Mouse (Mus musculus) yolk sac, embryonic 10.5 days (tissue): Measurements from ENCODE around the gene Trpt1.

ENCODE experiments used
- DNase-seq: peaks from one replicate; pipeline ENCODE4 v3.0.0-alpha.2; 2017; ENCODE audit warnings: low spot score

Trpt1 gene

GRCm38 (mm10) chr19:6996006-6996405, at the start of gene Trpt1, which contains the start of gene Nudt22:
TSS of gene Trpt1 (plus strand) at chr19:6996131.
TSS of gene Nudt22 (minus strand) at chr19:6996117.
- peak; percentile 89 for DNase-seq

DNA sequence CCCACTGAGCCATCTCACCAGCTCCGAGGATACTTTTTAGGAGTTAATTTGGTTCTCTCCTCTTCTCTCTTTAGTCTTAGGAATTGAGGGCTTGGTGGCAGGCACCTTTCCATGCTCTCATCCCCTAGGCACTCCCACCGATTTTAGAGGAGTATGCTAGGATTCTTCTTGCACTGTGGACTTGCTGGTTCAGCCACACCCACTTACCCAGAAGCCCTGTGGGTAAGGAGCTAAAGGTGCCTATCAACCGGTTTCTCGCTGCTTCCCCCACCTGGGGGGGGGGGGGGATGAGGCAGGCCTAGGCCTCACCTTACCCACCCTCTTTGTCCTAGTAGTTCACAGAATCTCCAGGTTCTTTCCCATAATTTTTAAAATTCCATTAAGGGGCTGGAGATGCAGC, 48.2 kb upstream of the Trpt1 start:
- DNase-seq = no peak

GRCm38 (mm10) chr19:6948186-6948585, 47.7 kb upstream of the Trpt1 start:
- no peak for DNase-seq

GRCm38 (mm10) chr19:6949532-6949931, 46.4 kb upstream of the Trpt1 start:
- no peak for DNase-seq

- DNase-seq = no peak
Observed at GRCm38 (mm10) chr19:6949951-6950350, 46.0 kb upstream of the Trpt1 start.

GRCm38 (mm10) chr19:6950613-6951153, 45.2 kb upstream of the Trpt1 start:
- DNase-seq = peak; percentile 75

DNA sequence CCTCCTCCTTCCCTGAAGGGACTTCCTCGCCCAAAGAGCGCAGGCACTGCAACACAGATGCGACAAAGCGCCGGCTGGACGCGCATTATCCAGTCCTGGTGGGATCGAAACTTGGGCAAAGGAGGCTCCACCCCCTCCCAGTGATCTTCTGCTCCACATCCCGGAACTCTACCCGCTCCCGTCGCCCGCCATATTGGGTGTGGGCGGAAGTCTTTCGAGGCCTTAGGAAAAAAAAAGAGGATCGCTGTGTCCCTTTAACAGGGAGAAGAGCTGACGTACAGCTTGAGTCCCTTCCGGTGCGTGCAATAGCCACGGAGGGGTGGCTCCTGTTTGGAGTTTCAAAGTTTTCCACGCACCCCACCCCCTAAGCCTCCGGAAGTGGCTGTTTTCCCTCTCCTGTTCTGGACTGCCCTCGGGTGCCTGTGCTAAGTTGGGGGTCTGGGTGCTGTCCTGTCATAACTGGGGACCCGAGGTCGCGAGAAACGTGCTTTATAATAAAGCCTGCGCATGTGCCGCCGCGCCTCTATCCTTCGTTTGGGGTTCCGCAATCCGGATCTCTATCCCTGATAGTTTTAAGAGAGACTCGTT, 44.5 kb upstream of the Trpt1 start:
- DNase-seq = peak; percentile 95

DNA sequence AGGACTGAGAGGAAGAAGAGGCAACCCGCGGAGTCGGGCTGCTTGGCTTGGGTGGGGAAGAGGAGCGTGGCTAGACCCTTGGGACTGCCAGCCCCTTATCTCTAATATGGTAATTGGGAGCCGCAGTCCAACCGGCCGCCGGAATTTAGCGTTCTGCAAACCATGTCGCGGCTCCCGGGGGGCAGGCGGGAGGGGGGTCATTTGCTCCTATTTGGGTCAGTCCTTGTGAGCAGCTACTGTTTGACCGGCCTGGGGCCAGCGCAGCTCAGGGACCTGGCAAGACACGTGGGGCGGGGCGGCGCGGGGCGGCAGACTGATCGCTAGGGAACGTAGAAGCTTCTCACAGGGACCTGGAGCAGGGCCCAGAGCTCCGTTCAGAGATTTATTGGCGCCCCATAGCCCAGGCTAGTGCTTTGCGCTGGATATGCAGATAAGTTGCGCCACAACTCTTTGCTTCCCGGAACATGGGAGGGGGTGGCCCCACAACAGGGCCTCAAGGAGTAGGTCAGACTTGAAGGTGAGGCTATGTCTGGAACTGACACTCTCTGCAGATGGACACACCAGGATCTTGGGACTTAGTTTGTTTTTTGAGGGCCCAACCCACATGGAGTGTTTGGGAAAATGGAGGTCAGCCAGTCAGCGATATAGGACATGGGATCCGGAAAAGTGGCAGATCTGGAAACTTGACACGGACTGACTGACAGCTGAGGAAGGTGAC, 43.8 kb upstream of the Trpt1 start:
- DNase-seq = peak; percentile 80

DNA sequence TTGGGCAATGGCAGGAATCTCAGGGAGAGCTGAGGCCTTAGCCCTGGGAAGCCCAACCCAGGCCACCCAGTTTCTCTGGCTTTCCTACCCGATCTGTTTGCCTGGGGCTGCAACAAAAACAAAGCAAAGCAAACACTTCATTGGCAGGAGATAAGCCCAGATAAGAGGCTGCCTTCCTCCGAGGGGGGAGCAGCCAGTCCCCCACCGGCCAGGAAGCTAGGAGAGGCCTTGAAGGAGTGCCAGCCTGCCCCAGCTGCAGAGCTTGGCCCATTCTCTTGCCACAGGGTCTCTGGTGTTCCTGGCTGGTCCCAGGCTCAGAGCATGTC, 43.3 kb upstream of the Trpt1 start:
- DNase-seq = peak; percentile 62

DNA sequence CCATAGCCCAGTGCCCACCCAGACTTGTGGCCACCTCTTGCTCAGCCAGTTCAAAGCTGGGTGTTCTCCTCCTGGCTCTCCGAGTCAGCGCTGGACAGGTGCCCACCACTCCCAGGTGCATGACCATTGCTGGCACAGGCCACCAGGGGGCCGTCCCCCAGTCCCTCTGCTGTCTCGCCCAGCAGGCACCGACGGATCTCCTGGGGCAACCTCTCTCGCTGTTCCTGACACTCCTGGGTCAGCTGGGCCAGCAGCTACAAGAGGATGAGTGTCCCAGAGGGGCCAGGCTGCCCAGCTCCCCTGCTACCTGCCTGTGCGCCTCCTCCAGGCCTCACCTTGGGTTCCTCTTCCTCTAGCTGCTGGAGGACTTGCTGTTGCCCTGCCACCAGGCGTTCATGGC, 41.9 kb upstream of the Trpt1 start:
- DNase-seq = no peak

- DNase-seq = no peak
Observed at GRCm38 (mm10) chr19:6955424-6955823, 40.5 kb upstream of the Trpt1 start.

DNA sequence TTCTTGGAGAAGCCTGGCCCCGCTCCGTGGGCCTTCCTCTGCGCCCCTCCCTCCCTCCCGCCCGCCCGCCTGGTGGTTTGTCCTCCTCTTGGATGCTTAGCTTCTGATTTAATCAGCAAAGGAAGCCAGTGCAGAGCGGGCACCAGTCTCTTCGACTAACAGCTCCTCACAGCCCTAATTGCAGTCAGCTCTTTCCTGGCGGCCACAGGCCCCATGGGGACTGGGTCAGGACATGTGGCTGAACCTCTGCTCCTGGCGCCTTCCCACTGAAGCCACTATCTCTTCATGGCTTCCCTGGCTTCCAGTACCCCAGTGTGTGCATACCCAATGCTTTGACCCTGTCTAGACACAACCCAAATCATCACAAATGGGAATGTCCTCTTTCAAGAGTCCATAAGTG, 39.5 kb upstream of the Trpt1 start:
- DNase-seq = no peak

DNA sequence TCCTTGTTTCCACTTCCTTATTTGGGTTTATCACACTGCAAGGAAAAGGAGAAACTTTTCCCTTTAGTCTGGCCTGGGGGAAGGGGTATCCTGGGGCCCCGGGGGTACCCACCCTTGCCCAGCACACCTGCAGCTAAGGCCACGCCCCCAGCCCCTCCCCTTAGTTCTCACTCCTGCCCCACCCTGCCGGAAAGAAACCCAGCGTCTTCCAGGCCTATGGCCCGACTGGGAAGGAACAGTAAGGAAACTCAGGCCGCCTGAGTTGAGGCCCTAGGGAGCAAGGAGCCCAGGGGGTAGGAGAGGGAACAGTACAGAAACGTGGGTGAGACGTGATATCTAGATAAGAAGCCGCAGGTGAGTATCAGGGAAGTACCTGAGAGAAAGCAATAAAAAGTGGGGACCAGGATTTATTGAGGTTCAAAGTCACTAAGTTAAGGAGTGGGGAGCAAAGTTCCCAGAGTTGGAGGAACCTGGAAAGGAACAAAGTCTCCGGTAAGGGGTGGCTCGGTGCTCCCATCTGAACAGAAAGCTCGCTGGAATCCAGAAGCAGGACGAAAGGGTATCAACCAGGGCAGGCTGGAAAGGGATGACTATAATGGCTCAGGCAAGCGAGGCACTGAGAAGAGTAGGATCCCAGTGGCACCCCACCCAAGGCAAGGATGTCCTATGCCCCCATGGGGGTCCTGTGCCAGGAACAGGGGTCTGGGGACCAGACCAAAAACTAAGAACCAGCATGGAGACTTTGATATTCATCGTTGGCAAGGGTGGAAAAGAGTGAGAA, 27.2 kb upstream of the Trpt1 start:
- DNase-seq = no peak

DNA sequence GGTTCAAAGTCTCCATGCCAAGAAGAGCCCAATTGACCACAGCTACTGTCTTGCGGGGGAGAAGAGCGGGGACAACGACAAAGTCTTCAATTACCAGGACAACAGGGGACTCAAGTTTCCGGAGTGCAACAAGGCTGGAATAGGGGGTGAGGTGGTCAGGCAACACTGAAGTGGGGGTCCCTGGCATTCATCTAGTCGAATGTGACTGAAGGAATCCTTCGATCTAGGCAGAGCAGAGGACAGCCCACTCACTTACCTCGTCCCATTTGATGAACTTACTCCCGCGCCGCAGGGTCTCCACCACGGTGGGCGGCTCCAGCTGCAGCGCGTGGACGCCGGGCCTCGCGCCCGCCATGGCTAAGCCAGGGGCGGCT, 26.7 kb upstream of the Trpt1 start:
- no peak for DNase-seq

- peak; percentile 79 for DNase-seq
Observed at GRCm38 (mm10) chr19:6969665-6970381, 26.1 kb upstream of the Trpt1 start.

- DNase-seq = no peak
Observed at GRCm38 (mm10) chr19:6970460-6971085, 25.4 kb upstream of the Trpt1 start.

DNA sequence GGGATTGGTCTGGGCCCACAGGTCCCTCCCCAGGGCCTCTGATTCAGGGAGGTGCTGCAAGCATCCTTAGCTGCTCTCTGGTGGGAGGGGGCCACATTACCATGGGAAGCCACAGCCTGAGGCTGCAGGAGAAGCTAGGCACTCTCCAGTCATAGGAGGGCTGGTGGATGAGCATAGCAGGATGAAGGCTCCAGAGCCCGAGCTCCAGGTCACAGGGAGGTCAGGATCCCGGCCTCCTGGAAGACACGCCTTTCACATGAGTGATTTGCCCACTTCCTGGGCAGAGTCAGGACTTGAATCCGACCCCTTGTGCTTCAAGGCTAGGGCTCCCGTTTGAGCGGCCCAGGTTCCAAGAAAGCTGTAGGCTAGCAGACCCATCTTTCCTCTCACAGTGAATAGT, 24.3 kb upstream of the Trpt1 start:
- DNase-seq = no peak

- no peak for DNase-seq
Observed at GRCm38 (mm10) chr19:6972247-6972917, 23.5 kb upstream of the Trpt1 start.

DNA sequence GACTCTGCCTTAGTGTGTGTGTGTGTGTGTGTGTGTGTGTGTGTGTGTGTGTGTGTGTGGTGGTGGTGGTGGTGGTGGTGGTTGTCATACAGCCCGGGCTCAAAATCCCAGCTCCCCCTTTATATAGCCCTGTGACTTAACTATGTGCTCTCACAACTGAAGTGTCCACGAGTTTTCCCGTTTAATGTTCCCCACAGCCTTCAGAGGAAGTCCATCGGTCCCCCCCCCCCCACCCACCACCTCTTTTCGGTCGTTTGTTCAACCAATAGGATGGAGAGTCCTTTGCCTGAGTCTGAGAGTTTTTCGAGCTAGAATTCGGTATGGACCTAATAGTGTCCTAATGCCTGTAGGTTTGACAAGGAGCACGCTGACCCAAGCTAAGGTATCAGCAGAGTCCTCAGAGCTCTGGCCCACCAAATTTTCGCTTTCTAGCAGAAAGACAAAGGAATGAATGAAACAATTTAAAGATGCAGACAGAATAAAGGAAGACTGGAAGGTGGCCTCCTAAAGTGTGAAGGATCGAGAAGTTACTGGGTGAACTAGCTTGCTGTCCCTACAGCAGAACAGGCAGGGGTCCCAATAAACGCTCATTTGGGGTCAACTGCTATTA, 22.2 kb upstream of the Trpt1 start:
- no peak for DNase-seq

DNA sequence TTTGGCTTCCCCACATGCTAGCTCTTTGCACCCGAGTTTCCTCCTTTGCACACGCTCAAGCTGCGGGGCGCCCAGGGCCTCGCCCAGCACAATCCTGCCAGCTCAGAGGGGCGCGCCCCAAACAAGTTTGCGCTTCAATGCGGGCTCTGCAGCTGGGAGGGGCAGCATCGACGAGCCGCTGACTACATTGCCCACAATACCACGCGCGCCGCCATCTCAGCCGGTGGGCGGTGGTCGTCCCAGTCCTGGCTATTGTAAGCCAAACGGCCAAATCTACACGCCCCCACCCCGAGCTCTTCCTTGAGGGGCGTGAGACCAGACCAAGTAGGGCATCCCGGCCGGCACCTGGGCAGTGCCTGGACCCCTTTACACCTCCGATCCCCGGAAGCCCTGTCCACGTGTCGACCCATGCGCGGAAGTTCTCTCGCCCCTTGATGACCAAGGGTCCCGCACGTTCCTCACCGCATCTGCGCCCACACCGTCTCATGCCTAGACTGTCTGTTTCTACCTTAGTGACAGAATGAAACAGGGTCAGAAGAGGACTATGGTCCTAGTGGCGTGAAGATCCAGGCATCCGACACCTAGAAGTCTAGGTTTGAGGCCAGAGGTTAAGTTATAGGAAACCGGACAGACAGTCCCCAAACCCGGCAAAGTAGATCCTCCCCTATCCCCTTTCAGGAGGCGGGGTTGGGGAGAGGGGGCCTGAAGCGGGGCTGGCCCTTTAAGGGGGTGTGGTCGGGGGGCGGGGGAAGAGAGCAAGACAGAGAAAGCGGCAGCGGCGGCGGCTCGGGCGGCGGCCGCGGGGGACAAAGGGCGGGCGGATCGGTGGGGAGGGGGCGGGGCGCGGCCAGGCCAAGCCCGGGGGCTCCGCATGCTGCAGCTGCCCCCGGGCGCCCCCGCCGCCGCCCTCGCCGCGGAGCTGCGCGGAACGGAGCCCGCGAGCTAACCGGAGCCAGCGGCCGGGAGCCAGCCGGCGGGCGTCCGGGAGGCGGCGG, 21.4 kb upstream of the Trpt1 start, which contains the start of gene Ppp1r14b:
Gene Ppp1r14b, plus strand, starts transcription at position 758 of the 995 bp plus-strand sequence.
- DNase-seq = peak; percentile 94
